Mouse (Mus musculus): ENCODE measurements around the gene Cox10. TPM values are rescaled to one million over a fixed set of nuclear protein-coding genes. Genes with fewer than 3 reads are reported as not detected.

Gene Cox10
- total and polyA plus RNA-seq, 2 experiments from 2014 or later, result 20.9 to 33.0 TPM

DNA sequence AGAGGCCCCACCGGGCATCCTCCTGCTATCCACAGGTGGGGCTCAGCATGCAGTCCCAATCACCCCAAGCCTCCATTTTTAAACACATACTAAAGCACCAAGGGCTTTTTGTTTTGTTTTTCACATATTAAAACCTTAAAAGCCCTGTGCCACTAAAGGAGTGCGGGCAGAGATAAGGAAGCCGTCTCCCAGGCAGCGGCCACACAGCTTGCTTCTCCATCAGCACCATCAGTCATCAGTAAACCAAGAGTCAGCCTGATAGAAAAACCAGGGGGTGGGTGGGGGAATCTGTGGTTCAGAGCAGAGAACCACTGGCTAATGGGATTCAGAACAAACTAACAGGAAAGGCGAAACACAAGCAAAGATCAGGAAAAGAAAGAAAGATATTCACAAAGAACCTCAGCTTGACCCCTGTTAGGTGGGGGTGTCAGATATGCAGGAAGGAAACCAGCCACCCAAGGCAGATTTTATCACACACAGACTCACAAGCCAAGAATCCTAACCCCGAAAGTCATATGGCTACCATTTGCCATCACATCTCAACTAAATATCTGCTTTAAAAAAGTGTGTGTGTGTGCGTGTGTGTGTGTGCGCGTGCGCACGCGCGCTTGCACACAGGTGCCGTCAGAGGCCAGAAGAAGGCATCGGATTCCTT lies 41.7 kb downstream of the Cox10 start:
- no peak for ATAC-seq
- DNase-seq (ENCODE audit: low spot score), result no peak
- Histone ChIP-seq H3K4me2 (ENCODE audit: low read depth, low read length) (no peak overlapping the region), H3K36me3 (ENCODE audit: insufficient read depth, low read length) (no peaks in the 10 kb centered on the region), H3K27me3 (ENCODE audit: insufficient read depth, low read length) (no peaks in the 10 kb centered on the region), H3K4me3 (ENCODE audit: low read length) (no peak overlapping the region), H3K27ac (no peak overlapping the region), H3K9ac (replicated peaks; ENCODE audit: low read length) (no peak overlapping the region), H3K4me1 (ENCODE audit: insufficient read depth, low read length) (no peaks in the 10 kb centered on the region), H3K9me3 (ENCODE audit: low read length) (no peaks in the 10 kb centered on the region)
- 76% methylated on average over 15 of the region's 15 CpGs for WGBS
- no peak for TF ChIP-seq CTCF (IDR thresholded peaks at IDR 0.05; ENCODE audit: low read depth)

DNA sequence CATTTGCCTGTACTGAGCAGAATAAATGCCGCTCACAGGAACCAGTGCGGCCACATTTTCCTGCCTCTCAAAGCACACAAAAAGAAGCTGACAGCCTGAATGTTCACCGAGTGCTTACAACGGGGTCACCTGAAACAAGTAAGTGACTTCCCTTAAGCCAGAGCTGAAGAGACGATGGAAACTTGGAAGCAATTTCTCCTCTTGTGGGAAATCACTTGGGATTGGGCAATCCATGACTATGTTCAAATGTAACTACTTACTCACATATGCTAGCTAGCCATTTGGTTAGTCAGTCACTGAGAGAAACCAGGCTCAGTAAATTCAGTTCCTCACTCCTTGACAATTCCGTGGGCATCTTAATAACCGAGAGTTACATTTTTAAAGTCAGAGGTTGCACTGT lies 43.0 kb downstream of the Cox10 start:
- H3K4me1 ChIP-seq (ENCODE audit: insufficient read depth, low read length), result no peaks in the 10 kb centered on the region
- H3K9me3 ChIP-seq (ENCODE audit: low read length), result no peaks in the 10 kb centered on the region
- H3K9ac ChIP-seq (replicated peaks; ENCODE audit: low read length), result no peak overlapping the region
- H3K4me3 ChIP-seq (ENCODE audit: low read length), result no peak overlapping the region
- H3K27me3 ChIP-seq (ENCODE audit: insufficient read depth, low read length), result no peaks in the 10 kb centered on the region
- H3K27ac ChIP-seq, result no peak overlapping the region
- no peak for DNase-seq (ENCODE audit: low spot score)
- no peak for ATAC-seq
- no peak overlapping the region for H3K4me2 ChIP-seq (ENCODE audit: low read depth, low read length)
- 88% methylated on average over 7 of the region's 7 CpGs for WGBS
- no peak for TF ChIP-seq CTCF (IDR thresholded peaks at IDR 0.05; ENCODE audit: low read depth)
- H3K36me3 ChIP-seq (ENCODE audit: insufficient read depth, low read length), result no peaks in the 10 kb centered on the region

- no peaks in the 10 kb centered on the region for H3K9me3 ChIP-seq (ENCODE audit: low read length)
- H3K36me3 ChIP-seq (ENCODE audit: insufficient read depth, low read length), result no peaks in the 10 kb centered on the region
- no peaks in the 10 kb centered on the region for H3K27me3 ChIP-seq (ENCODE audit: insufficient read depth, low read length)
- no peak overlapping the region for H3K4me2 ChIP-seq (ENCODE audit: low read depth, low read length)
- no peak for ATAC-seq
- WGBS, result 92% methylated on average over 4 of the region's 4 CpGs
- DNase-seq (ENCODE audit: low spot score), result no peak
- no peak overlapping the region for H3K4me3 ChIP-seq (ENCODE audit: low read length)
- H3K27ac ChIP-seq, result no peak overlapping the region
- no peak for TF ChIP-seq CTCF (IDR thresholded peaks at IDR 0.05; ENCODE audit: low read depth)
- no peaks in the 10 kb centered on the region for H3K4me1 ChIP-seq (ENCODE audit: insufficient read depth, low read length)
- H3K9ac ChIP-seq (replicated peaks; ENCODE audit: low read length), result no peak overlapping the region
Measured at GRCm38 (mm10) chr11:64035709-64036108, 43.6 kb downstream of the Cox10 start.

DNA sequence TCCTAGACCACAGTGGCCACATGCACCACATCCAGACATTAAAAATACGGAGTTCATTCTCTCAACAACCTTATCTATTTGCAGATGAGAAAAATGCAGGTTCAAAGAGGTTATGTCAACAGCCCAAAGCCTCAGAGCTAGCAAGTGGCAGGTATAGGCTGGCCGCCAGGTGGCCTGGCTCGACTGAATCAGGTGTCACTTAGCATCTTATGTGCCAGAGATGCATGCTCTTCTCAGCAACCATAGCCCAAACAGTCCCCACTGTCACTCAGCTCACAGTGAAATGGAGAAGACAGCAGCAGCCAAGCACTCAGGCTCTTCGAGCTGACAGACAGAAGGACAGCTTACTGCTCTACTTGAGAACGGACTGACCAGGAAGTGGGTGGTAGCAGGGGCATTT lies 44.6 kb downstream of the Cox10 start:
- no peak overlapping the region for H3K4me2 ChIP-seq (ENCODE audit: low read depth, low read length)
- no peak overlapping the region for H3K9ac ChIP-seq (replicated peaks; ENCODE audit: low read length)
- ATAC-seq (no peak), DNase-seq (ENCODE audit: low spot score) (no peak)
- H3K27ac ChIP-seq, result no peak overlapping the region
- TF ChIP-seq CTCF (IDR thresholded peaks at IDR 0.05; ENCODE audit: low read depth), result no peak
- H3K27me3 ChIP-seq (ENCODE audit: insufficient read depth, low read length), result no peaks in the 10 kb centered on the region
- no peak overlapping the region for H3K4me3 ChIP-seq (ENCODE audit: low read length)
- H3K36me3 ChIP-seq (ENCODE audit: insufficient read depth, low read length), result no peaks in the 10 kb centered on the region
- no peaks in the 10 kb centered on the region for H3K4me1 ChIP-seq (ENCODE audit: insufficient read depth, low read length)
- 86% methylated on average over 5 of the region's 5 CpGs for WGBS
- H3K9me3 ChIP-seq (ENCODE audit: low read length), result no peaks in the 10 kb centered on the region

DNA sequence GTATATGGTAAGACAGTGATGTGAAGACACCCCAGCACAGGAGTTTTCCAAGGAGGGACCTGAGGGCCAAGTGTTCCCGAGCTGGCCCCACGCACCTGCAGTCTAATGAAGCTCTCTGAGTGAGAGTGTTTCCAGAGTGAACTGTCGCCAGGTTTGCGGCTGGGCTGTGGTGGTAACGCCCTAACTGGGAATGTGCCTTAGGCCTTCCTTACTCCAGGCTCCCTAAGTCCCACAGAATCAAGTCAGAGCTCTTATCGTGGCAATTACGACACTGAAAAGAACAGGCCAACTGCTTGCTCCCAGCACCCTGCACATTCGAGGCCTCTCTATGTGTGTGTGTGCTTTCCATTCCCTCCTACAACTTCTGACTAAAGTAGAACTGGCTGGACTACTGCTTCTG lies 51.8 kb downstream of the Cox10 start:
- WGBS, result 82% methylated on average over 8 of the region's 8 CpGs
- no peak for TF ChIP-seq CTCF (IDR thresholded peaks at IDR 0.05; ENCODE audit: low read depth)
- Histone ChIP-seq H3K27me3 (ENCODE audit: insufficient read depth, low read length) (no peaks in the 10 kb centered on the region), H3K9me3 (ENCODE audit: low read length) (no peaks in the 10 kb centered on the region), H3K4me3 (ENCODE audit: low read length) (no peak overlapping the region), H3K4me2 (ENCODE audit: low read depth, low read length) (no peak overlapping the region), H3K4me1 (ENCODE audit: insufficient read depth, low read length) (peaks cover 4% of the 10 kb centered on the region; the same call in 1 of the 2 replicates), H3K27ac (no peak overlapping the region), H3K36me3 (ENCODE audit: insufficient read depth, low read length) (no peaks in the 10 kb centered on the region), H3K9ac (replicated peaks; ENCODE audit: low read length) (no peak overlapping the region)
- DNase-seq (ENCODE audit: low spot score), result no peak
- no peak for ATAC-seq

DNA sequence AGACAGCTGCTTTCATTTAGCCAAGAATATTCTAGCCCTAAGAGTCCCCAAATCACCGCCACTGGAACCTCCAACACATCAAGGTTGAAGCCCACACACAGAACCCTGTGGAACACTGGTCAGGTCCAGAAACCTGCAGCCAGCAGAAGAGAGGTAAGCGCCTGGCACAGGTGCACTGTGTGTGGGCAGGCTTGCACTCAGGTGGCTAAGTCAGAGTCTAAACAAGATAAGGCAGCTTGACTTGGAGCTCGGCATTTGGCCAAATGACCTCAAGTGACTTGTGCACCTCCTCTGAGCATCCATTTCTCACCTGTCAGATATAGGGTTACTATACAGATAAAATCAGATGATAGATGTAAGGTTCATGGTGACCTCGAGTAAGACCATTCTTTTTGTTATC lies 53.4 kb downstream of the Cox10 start:
- no peaks in the 10 kb centered on the region for H3K9me3 ChIP-seq (ENCODE audit: low read length)
- H3K9ac ChIP-seq (replicated peaks; ENCODE audit: low read length), result no peak overlapping the region
- H3K36me3 ChIP-seq (ENCODE audit: insufficient read depth, low read length), result no peaks in the 10 kb centered on the region
- no peak overlapping the region for H3K27ac ChIP-seq
- no peaks in the 10 kb centered on the region for H3K27me3 ChIP-seq (ENCODE audit: insufficient read depth, low read length)
- DNase-seq (ENCODE audit: low spot score), result no peak
- peaks cover 7% of the 10 kb centered on the region; the same call in 1 of the 2 replicates for H3K4me1 ChIP-seq (ENCODE audit: insufficient read depth, low read length)
- H3K4me3 ChIP-seq (ENCODE audit: low read length), result no peak overlapping the region
- TF ChIP-seq CTCF (IDR thresholded peaks at IDR 0.05; ENCODE audit: low read depth), result no peak
- H3K4me2 ChIP-seq (ENCODE audit: low read depth, low read length), result no peak overlapping the region
- no peak for ATAC-seq
- WGBS, result 85% methylated on average over 4 of the region's 4 CpGs

- WGBS, result 54% methylated on average over 7 of the region's 7 CpGs
- no peaks in the 10 kb centered on the region for H3K36me3 ChIP-seq (ENCODE audit: insufficient read depth, low read length)
- H3K27ac ChIP-seq, result no peak overlapping the region
- H3K9me3 ChIP-seq (ENCODE audit: low read length), result no peaks in the 10 kb centered on the region
- H3K4me2 ChIP-seq (ENCODE audit: low read depth, low read length), result no peak overlapping the region
- no peak for DNase-seq (ENCODE audit: low spot score)
- no peak overlapping the region for H3K9ac ChIP-seq (replicated peaks; ENCODE audit: low read length)
- no peak overlapping the region for H3K4me3 ChIP-seq (ENCODE audit: low read length)
- no peaks in the 10 kb centered on the region for H3K27me3 ChIP-seq (ENCODE audit: insufficient read depth, low read length)
- peaks cover 7% of the 10 kb centered on the region; the same call in 1 of the 2 replicates for H3K4me1 ChIP-seq (ENCODE audit: insufficient read depth, low read length)
- no peak for ATAC-seq
- no peak for TF ChIP-seq CTCF (IDR thresholded peaks at IDR 0.05; ENCODE audit: low read depth)
Measured at GRCm38 (mm10) chr11:64024575-64024974, 54.7 kb downstream of the Cox10 start.
